Comparison of ENCODE assay signal across 8 mouse cellular contexts in the genomic region with DNA sequence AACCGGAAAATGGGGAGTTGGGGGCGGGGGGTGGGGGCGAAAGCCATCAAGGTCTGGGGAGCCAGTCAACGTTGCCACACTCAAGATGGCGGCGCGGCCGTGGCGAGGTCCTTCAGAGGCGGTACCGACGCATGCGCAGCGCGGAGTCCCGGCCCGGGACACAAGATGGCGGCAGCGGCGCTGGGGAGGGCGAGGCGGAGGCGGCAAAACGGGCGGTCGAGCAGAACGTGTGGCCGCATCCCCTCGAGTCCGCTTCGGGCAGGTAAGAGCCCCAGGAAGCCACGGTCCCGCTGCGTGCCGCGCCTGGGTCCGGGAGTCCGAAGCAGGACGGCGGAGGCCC. TPM values are rescaled to one million over a fixed set of nuclear protein-coding genes. Genes with fewer than 3 reads are reported as not detected.
DNase-seq lines count a peak whose midpoint lies in the region; ATAC-seq and TF ChIP-seq lines count a peak whose summit lies in the region.

A gene (plus strand): TSS at position 77 of the 340 bp plus-strand sequence.

- peak within 1 kb of the TSS; percentile 100 for H3K27ac ChIP-seq in embryonic facial prominence, embryonic 12.5 days
- H3K27ac ChIP-seq in kidney, adult 2 months (ENCODE audit: insufficient read depth, low read depth, low read length), result peak within 1 kb of the TSS; percentile 99
- peak within 1 kb of the TSS; percentile 100 for H3K27ac ChIP-seq in limb, embryonic 11.5 days (replicated peaks; ENCODE audit: low read depth, low read length)
- peak within 1 kb of the TSS; percentile 100 for H3K27ac ChIP-seq in midbrain, embryonic 13.5 days
- H3K27ac ChIP-seq in small intestine, adult 2 months (ENCODE audit: insufficient read depth, low read depth, low read length), result peak within 1 kb of the TSS; percentile 98

- H3K36me3 ChIP-seq in embryonic facial prominence, embryonic 12.5 days, result peaks cover 20% of the 10 kb centered on the region
- no peaks in the 10 kb centered on the region for H3K36me3 ChIP-seq in kidney, adult 2 months (ENCODE audit: control insufficient read depth, insufficient read depth, low read length)
- peaks cover 2% of the 10 kb centered on the region; the same call in 1 of the 2 replicates for H3K36me3 ChIP-seq in limb, embryonic 11.5 days (ENCODE audit: control insufficient read depth, insufficient read depth, low read length)
- peaks cover 16% of the 10 kb centered on the region for H3K36me3 ChIP-seq in midbrain, embryonic 13.5 days
- peaks cover 11% of the 10 kb centered on the region for H3K36me3 ChIP-seq in small intestine, adult 2 months (ENCODE audit: control insufficient read depth, insufficient read depth, low read length)

- ATAC-seq in embryonic facial prominence, embryonic 12.5 days (ENCODE audit: insufficient number of reproducible peaks, insufficient read depth, low FRiP score, low TSS enrichment), result peak; percentile 67
- peak; percentile 81 for ATAC-seq in limb, embryonic 11.5 days (ENCODE audit: insufficient number of reproducible peaks, low FRiP score, low TSS enrichment, low read depth)
- ATAC-seq in midbrain, embryonic 13.5 days, result peak; percentile 88

- peak within 1 kb of the TSS; percentile 85 for H3K4me3 ChIP-seq in embryonic facial prominence, embryonic 12.5 days
- H3K4me3 ChIP-seq in kidney, adult 2 months (ENCODE audit: insufficient read depth, low read depth, low read length), result peak within 1 kb of the TSS; percentile 85
- peak within 1 kb of the TSS; percentile 91 for H3K4me3 ChIP-seq in limb, embryonic 11.5 days (ENCODE audit: low read depth, low read length)
- peak within 1 kb of the TSS; percentile 77 for H3K4me3 ChIP-seq in midbrain, embryonic 13.5 days (replicated peaks)
- H3K4me3 ChIP-seq in small intestine, adult 2 months (ENCODE audit: low read depth, low read length), result peak within 1 kb of the TSS; percentile 94

- peak; percentile 91 for DNase-seq in 3134 (ENCODE audit: extremely low read depth, insufficient read length, low spot score)
- peak; percentile 91 to 93 for DNase-seq in adrenal gland, postnatal 36 days
- DNase-seq in heart, adult 18-20 months, result peak; percentile 93 to 97
- peak; percentile 95 for DNase-seq in kidney, adult 2 months
- DNase-seq in limb, embryonic 11.5 days (ENCODE audit: low spot score), result peak; percentile 97

- peak within 1 kb of the TSS; percentile 85 for H3K4me2 ChIP-seq in embryonic facial prominence, embryonic 12.5 days (replicated peaks)
- peak within 1 kb of the TSS; percentile 85 for H3K4me2 ChIP-seq in limb, embryonic 11.5 days (ENCODE audit: low read depth, severe bottlenecking)
- H3K4me2 ChIP-seq in midbrain, embryonic 13.5 days (replicated peaks), result peak within 1 kb of the TSS; percentile 91

- WGBS in embryonic facial prominence, embryonic 12.5 days, result under 1% methylated on average over 34 of the region's 40 CpGs
- WGBS in kidney, adult 2 months, result 2% methylated on average over 38 of the region's 40 CpGs
- under 1% methylated on average over 39 of the region's 40 CpGs for WGBS in limb, embryonic 11.5 days
- 0% methylated on average over 40 of the region's 40 CpGs for WGBS in midbrain, embryonic 13.5 days
- under 1% methylated on average over 40 of the region's 40 CpGs for WGBS in small intestine, adult 2 months

- peaks cover 21% of the 10 kb centered on the region for H3K4me1 ChIP-seq in embryonic facial prominence, embryonic 12.5 days
- peaks cover 15% of the 10 kb centered on the region; the same call in 1 of the 2 replicates for H3K4me1 ChIP-seq in kidney, adult 2 months (ENCODE audit: control insufficient read depth, insufficient read depth, low read length)
- H3K4me1 ChIP-seq in limb, embryonic 11.5 days (ENCODE audit: control insufficient read depth, insufficient read depth, low read length), result peaks cover 11% of the 10 kb centered on the region
- H3K4me1 ChIP-seq in midbrain, embryonic 13.5 days (replicated peaks), result peaks cover 34% of the 10 kb centered on the region
- H3K4me1 ChIP-seq in small intestine, adult 2 months (ENCODE audit: control insufficient read depth, insufficient read depth, insufficient read length, low read length), result peaks cover 6% of the 10 kb centered on the region

- TF ChIP-seq CTCF in kidney, adult 2 months (conservative IDR thresholded peaks at IDR 0.05; ENCODE audit: insufficient read depth, insufficient read length, low read depth, low read length), result no peak
- no peak for TF ChIP-seq CTCF in small intestine, adult 2 months (IDR thresholded peaks at IDR 0.05; ENCODE audit: extremely low read depth, insufficient read length, insufficient replicate concordance, low read depth, low read length)

- no peaks in the 10 kb centered on the region for H3K9me3 ChIP-seq in embryonic facial prominence, embryonic 12.5 days
- no peaks in the 10 kb centered on the region for H3K9me3 ChIP-seq in limb, embryonic 11.5 days (ENCODE audit: control insufficient read depth, low read length)
- no peaks in the 10 kb centered on the region for H3K9me3 ChIP-seq in midbrain, embryonic 13.5 days

- peak; percentile 86 for TF ChIP-seq POLR2A in kidney, adult 2 months (IDR thresholded peaks at IDR 0.05; ENCODE audit: low read depth, low read length)
- TF ChIP-seq POLR2A in small intestine, adult 2 months (IDR thresholded peaks at IDR 0.05; ENCODE audit: low read depth, low read length), result peak; percentile 54

- H3K27me3 ChIP-seq in embryonic facial prominence, embryonic 12.5 days, result no peaks in the 10 kb centered on the region
- H3K27me3 ChIP-seq in kidney, adult 2 months (replicated peaks; ENCODE audit: control insufficient read depth, insufficient read depth, low read length), result no peaks in the 10 kb centered on the region
- no peaks in the 10 kb centered on the region for H3K27me3 ChIP-seq in limb, embryonic 11.5 days (ENCODE audit: control insufficient read depth, insufficient read depth, low read length)
- H3K27me3 ChIP-seq in midbrain, embryonic 13.5 days, result no peaks in the 10 kb centered on the region
- H3K27me3 ChIP-seq in small intestine, adult 2 months (ENCODE audit: control insufficient read depth, insufficient read depth, low read length), result no peaks in the 10 kb centered on the region

- peak within 1 kb of the TSS; percentile 99 for H3K9ac ChIP-seq in embryonic facial prominence, embryonic 12.5 days
- H3K9ac ChIP-seq in limb, embryonic 11.5 days (ENCODE audit: low read length), result peak within 1 kb of the TSS; percentile 100
- peak within 1 kb of the TSS; percentile 99 for H3K9ac ChIP-seq in midbrain, embryonic 13.5 days (replicated peaks)

RNA-seq across cellular contexts. Expression of the gene that starts here (rescaled TPM):
- total RNA-seq in adrenal gland, postnatal 36 days (2021), result 10 to 100 TPM; 45.4 to 53.9 TPM
- 83.0 and 89.9 TPM in 2 replicates for polyA plus RNA-seq in embryonic facial prominence, embryonic 12.5 days (2016; fragmentation: Nextera tagmentation; extraction: Ambion mirVana)
- 10 to 100 TPM; 27.3 to 30.5 TPM for total RNA-seq in heart, adult 18-20 months (2021)
- 37.2 and 43.1 TPM in 2 replicates for polyA plus RNA-seq in kidney, adult 2 months (2012; rRNA removed)
- polyA plus RNA-seq in limb, embryonic 11.5 days (2014; fragmentation: Nextera tagmentation; extraction: Ambion mirVana), result 71.5 and 76.6 TPM in 2 replicates
- 98.1 and 108 TPM in 2 replicates for polyA plus RNA-seq in midbrain, embryonic 13.5 days (2015; fragmentation: Nextera tagmentation; extraction: Ambion mirVana)
- polyA plus RNA-seq in small intestine, adult 2 months (2012; rRNA removed), result 22.8 and 30.3 TPM in 2 replicates

Comparison
In these comparisons a context has a peak if more than half of its experiments do, and no peak if none do; other contexts are left out.
1. Peak in every context shown above with its lines: DNase-seq, ATAC-seq, H3K4me3 ChIP-seq and H3K27ac ChIP-seq.